Mouse (Mus musculus) midbrain, embryonic 10.5 days (tissue): ENCODE results near the gene Hsd17b2. TPM values are rescaled to one million over a fixed set of nuclear protein-coding genes. Genes with fewer than 3 reads are reported as not detected.
A peak's percentile ranks its signal among the peaks of the same experiment; 100 is the strongest.

Experiments used
- DNase-seq: peaks from one replicate; pipeline ENCODE4 v3.0.0-alpha.2; 2017; ENCODE audit warnings: low spot score
- H3K27ac ChIP-seq: fragments of 300-500 bp; sonication (generic); replicated peaks from 2 replicates; pipeline ENCODE4 v1.5.1; 2016; ENCODE audit warnings: mild to moderate bottlenecking
- H3K27me3 ChIP-seq: fragments of 300-500 bp; sonication (generic); 2 replicates; pipeline ENCODE4 v1.6.1; 2016; ENCODE audit warnings: low read depth, mild to moderate bottlenecking; ENCODE audit not compliant: poor library complexity, severe bottlenecking
- H3K36me3 ChIP-seq: fragments of 300-500 bp; sonication (generic); 2 replicates; pipeline ENCODE4 v1.6.1; 2016; ENCODE audit warnings: mild to moderate bottlenecking, moderate library complexity
- H3K4me1 ChIP-seq: fragments of 300-500 bp; sonication (generic); 2 replicates; pipeline ENCODE4 v1.6.1; 2016
- H3K4me3 ChIP-seq: fragments of 300-500 bp; sonication (generic); 2 replicates; pipeline ENCODE4 v1.5.1; 2016; ENCODE audit warnings: mild to moderate bottlenecking, moderate library complexity
- H3K9me3 ChIP-seq: fragments of 300-500 bp; sonication (generic); replicated peaks from 2 replicates; pipeline ENCODE4 v1.6.1; 2016; ENCODE audit warnings: mild to moderate bottlenecking
- WGBS: fragments of 180-500 bp; shearing (Covaris S2); methylation state at CpG from one replicate; pipeline ENCODE4 v1.1.7; 2016; 5-methylcytosine and 5-hydroxymethylcytosine counted together
- polyA plus RNA-seq: library from polyadenylated mRNA; unstranded; fragments of >200 nt; fragmentation: Nextera tagmentation; extraction: Ambion mirVana; gene quantifications from 2 replicates; pipeline ENCODE4 v1.2.1, GENCODE M21; 2016

Gene Hsd17b2
- 0.17 TPM in 1 of 2 replicates, not detected in the other for polyA plus RNA-seq

DNA sequence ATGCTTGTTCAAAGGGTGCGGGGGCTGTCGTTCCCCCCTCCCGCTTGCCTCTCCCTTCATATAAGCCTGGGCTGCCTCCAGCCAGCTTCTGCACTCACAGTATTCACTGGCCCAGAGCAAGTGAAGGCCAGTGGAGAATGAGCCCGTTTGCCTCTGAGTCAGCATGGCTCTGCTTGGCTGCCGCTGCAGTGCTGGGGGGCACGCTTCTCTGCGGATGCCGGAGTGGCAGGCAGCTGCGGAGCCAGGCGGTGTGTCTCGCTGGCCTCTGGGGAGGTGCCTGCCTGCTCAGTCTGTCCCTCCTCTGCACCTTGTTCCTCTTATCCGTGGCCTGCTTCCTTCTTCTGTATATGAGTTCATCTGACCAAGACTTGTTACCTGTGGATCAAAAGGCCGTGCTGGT is at the start of gene Hsd17b2:
Gene Hsd17b2, plus strand, starts transcription at position 46 of the 400 bp plus-strand sequence.
- Histone ChIP-seq H3K27me3 (no peaks in the 10 kb centered on the region), H3K4me3 (no peak within 1 kb of the TSS), H3K36me3 (no peaks in the 10 kb centered on the region), H3K9me3 (no peaks in the 10 kb centered on the region), H3K27ac (no peak within 1 kb of the TSS), H3K4me1 (peaks cover 11% of the 10 kb centered on the region)
- 56% methylated on average over 13 of the region's 13 CpGs for WGBS
- no peak for DNase-seq

DNA sequence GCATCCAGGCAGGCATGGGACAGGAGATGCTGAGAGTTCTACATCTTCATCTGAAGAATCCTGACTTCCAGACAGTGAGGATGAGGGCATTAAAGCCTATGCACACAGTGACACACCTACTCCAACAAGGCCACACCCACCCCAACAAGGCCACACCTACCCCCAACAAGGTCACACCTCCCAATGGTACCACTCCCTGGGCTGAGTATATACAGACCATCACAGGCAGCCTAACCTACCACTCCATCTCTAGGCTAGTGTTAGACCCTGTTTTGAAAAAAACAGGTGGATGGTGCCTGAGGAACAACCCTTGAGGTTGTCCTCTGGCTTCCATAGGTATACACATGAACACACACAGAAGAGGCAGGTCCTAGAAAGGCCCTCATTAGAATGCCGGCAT is 49.4 kb upstream of the Hsd17b2 start:
- 88% methylated on average over 1 of the region's 1 CpGs for WGBS
- Histone ChIP-seq H3K36me3 (no peaks in the 10 kb centered on the region), H3K27me3 (no peaks in the 10 kb centered on the region), H3K27ac (no peak overlapping the region), H3K9me3 (no peaks in the 10 kb centered on the region), H3K4me1 (no peaks in the 10 kb centered on the region), H3K4me3 (no peak overlapping the region)
- DNase-seq: no peak

DNA sequence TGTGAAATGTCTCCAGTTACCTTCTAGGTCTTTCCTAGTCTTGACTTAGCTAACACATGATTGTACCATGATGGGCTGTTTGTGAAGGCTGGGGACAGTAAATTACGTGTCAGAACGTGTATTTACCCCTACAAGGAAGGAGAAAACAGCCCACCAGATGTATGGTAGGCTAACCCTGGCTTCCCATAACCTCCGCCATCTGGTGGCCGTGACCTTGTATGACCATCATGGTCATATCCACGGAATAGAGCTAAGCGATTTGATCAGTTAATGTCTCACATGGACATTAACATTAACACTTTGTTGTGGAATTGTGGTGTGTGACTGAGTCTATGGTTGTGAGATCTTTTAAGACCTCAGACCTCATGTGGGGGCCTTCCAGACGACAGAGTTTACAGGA is 42.7 kb upstream of the Hsd17b2 start:
- Histone ChIP-seq H3K36me3 (no peaks in the 10 kb centered on the region), H3K4me3 (no peak overlapping the region), H3K9me3 (no peaks in the 10 kb centered on the region), H3K27me3 (no peaks in the 10 kb centered on the region), H3K4me1 (peaks cover 13% of the 10 kb centered on the region), H3K27ac (no peak overlapping the region)
- 80% methylated on average over 7 of the region's 7 CpGs for WGBS
- no peak for DNase-seq

DNA sequence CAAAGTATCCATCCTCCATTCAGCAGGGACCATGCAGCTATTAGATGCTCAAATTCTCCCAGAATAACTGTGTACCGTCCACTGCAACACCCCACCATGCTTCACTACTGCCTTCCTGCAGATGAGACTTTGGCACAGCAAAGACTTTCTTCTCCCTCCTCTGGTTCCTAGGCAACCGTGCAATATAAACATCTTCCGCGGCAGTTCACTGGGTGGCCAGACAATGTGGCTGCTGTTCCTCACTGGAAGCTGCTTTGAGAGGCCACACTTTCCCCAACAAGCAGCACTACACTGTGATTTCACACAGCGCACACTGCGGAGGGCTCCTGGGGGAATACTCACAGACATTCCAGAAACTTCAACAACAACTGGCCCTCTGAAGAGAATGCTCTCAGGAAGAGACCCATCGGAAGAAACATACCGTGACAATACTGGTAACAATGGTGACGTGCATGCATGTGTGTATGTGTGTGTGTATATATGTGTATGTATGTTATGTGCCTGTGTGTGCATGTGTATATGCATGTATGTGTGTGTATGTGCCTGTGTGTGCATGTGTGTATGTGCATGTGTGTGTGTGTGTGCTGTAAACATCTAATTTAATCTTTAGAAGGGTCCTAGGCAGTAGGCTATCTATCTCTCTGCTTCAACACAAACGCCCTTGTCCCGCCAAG is 41.2 kb upstream of the Hsd17b2 start:
- Histone ChIP-seq H3K27me3 (no peaks in the 10 kb centered on the region), H3K4me3 (no peak overlapping the region), H3K4me1 (peaks cover 13% of the 10 kb centered on the region), H3K27ac (peak overlapping the region; percentile 67), H3K9me3 (no peaks in the 10 kb centered on the region), H3K36me3 (no peaks in the 10 kb centered on the region)
- peak; percentile 58 for DNase-seq
- 60% methylated on average over 11 of the region's 11 CpGs for WGBS

DNA sequence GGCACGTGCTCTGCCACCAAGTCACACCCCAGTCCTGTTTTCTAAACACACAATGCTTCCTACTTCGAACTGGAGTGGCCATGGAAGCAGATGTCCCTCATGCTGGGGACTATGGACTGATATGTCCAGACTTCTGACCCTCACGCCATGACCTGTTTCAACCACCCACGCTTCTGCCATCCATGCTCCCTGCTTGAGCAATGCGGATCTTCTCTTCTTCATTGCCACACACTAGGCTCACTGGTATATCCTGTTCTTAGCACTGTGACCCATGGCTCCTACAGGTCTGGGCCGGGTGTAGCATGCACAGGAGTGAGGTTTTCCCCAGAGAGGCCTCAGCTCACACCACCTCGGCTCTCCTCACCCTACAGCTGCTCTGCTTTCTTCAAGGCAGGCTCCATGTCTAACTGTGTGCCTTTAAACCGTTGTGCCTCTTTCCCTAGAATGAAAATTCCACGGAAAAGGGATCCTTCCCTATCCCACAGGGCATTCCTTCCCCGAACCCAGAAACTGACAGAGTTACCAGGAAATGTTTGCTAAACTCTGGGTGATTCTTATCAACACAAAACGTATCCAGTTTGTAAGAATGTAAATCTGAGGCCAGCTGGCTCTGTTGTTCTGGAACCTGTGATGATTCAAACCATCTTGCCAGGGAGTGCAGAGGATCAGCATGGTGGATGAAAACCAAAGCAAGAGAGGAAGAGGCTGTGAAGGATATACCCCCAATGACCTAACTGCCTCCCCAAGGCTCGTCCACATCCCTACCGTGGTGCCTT is 34.2 kb upstream of the Hsd17b2 start:
- Histone ChIP-seq H3K27ac (no peak overlapping the region), H3K27me3 (no peaks in the 10 kb centered on the region), H3K4me3 (no peak overlapping the region), H3K9me3 (no peaks in the 10 kb centered on the region), H3K36me3 (no peaks in the 10 kb centered on the region), H3K4me1 (no peaks in the 10 kb centered on the region)
- 82% methylated on average over 13 of the region's 13 CpGs for WGBS
- DNase-seq: no peak

DNA sequence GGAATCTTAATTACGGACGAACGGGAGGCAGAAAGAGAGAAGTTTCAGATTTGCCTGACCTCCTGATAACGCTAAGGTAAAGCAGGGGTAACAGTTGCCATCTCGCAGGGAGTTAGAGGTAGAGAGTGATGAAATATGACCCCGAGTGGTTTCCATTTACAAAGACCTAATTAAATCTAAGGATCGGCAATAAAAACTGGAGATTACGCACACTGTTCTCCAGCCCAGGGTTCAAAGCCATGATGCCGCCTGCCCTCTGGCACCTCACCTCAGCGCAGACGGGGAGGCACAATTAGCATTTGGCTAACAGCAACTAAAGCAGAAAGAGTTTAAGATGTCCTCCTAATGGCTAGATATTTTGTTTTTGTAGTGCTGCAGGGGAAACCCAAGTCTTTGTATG is 31.2 kb upstream of the Hsd17b2 start:
- Histone ChIP-seq H3K4me3 (no peak overlapping the region), H3K27ac (no peak overlapping the region), H3K36me3 (no peaks in the 10 kb centered on the region), H3K27me3 (no peaks in the 10 kb centered on the region), H3K9me3 (no peaks in the 10 kb centered on the region), H3K4me1 (peaks cover 7% of the 10 kb centered on the region)
- DNase-seq: no peak
- 63% methylated on average over 11 of the region's 11 CpGs for WGBS

DNA sequence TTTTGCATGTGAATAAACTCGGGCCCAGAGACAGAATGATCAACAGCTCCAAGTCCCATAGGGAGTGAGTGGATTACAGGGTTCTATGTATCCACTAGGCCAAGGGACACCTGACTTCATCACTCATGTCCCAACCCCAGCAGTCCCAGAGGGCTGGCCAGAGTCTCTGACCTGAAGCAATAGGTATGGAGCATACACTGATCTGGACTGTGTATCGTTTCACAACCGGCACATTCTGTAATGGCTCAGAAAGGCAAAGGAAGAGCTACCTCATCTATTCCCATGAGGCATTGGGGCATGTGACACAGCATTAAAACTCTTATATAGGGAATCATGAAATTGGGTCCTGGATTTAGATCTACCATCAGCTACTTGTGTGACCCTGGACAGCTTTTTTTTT is 29.1 kb upstream of the Hsd17b2 start:
- DNase-seq: no peak
- Histone ChIP-seq H3K36me3 (no peaks in the 10 kb centered on the region), H3K4me3 (no peak overlapping the region), H3K9me3 (no peaks in the 10 kb centered on the region), H3K27ac (no peak overlapping the region), H3K4me1 (peaks cover 7% of the 10 kb centered on the region), H3K27me3 (no peaks in the 10 kb centered on the region)
- 90% methylated on average over 3 of the region's 3 CpGs for WGBS

DNA sequence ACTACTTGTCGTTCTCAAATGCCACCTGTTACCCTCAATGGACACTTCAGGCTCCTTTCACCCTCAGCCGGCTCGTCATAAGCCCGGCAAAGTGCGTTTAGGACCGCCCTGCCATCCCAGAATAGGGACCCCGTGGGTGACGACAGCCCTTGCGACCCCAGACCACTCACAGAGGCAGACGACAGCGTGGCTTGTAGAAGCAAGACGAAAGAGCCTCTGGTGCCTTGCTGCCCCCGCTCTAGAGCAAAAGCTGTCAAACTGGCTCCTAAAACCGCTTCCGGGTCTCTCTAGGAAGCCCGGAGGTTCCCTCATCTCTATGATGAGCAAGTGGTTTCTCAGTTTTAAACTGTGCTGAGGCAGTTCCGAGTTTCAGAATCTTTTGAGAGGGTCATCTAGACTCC is 28.3 kb upstream of the Hsd17b2 start, which contains the start of gene Sdr42e1:
Gene Sdr42e1, minus strand, starts transcription at position 260 of the 401 bp plus-strand sequence.
- WGBS: 16% methylated on average over 17 of the region's 17 CpGs
- peak; percentile 34 for DNase-seq
- no peaks in the 10 kb centered on the region for H3K9me3 ChIP-seq
- H3K36me3 ChIP-seq: no peaks in the 10 kb centered on the region
- H3K4me3 ChIP-seq: peak within 1 kb of the TSS; percentile 58
- H3K27ac ChIP-seq: peak within 1 kb of the TSS; percentile 34
- no peaks in the 10 kb centered on the region for H3K27me3 ChIP-seq
- peaks cover 7% of the 10 kb centered on the region for H3K4me1 ChIP-seq

DNA sequence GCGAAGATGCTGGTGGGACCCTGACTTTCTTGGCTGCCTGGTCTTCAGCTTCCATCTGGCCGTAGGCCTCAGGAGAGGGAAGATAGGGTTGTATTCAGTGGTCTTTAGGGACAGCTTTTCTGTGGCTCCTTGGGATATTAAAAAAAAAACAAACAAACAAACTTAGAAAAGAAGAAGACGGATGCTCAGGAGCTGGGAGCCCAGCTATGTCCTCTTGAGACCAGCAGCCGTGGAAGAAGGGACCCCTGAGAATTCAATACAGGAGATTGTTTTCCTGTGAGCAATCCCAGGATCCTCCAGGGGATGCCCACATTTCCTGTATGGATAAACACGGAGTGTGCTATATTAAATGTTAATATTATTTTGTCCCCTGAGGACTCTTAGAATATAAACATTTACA is 26.5 kb upstream of the Hsd17b2 start:
- Histone ChIP-seq H3K36me3 (no peaks in the 10 kb centered on the region), H3K9me3 (no peaks in the 10 kb centered on the region), H3K4me3 (no peak overlapping the region), H3K4me1 (peaks cover 7% of the 10 kb centered on the region), H3K27me3 (no peaks in the 10 kb centered on the region), H3K27ac (no peak overlapping the region)
- WGBS: 82% methylated on average over 5 of the region's 5 CpGs
- no peak for DNase-seq

DNA sequence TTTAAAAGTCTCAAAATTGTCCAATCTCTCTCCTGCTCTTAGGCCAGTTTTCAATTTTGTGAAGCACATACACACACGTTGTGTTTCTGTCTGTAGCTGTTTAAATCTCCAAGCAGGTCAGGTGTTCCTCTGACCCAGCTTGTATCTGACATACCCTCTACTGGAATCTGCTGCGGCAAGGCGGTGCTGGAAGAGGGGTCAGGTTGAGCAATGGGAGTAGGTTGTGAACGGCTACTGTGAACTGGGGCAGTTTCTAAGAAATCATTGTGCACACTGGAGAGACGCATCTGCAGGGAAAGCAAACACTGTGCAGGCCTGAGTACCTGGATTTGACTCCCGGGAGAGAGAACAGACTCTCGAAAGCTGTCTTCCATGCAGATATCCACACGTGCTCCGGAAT is 25.2 kb upstream of the Hsd17b2 start:
- peaks cover 7% of the 10 kb centered on the region for H3K4me1 ChIP-seq
- DNase-seq: no peak
- H3K27me3 ChIP-seq: no peaks in the 10 kb centered on the region
- no peak overlapping the region for H3K4me3 ChIP-seq
- WGBS: 81% methylated on average over 9 of the region's 9 CpGs
- H3K36me3 ChIP-seq: no peaks in the 10 kb centered on the region
- no peak overlapping the region for H3K27ac ChIP-seq
- no peaks in the 10 kb centered on the region for H3K9me3 ChIP-seq

DNA sequence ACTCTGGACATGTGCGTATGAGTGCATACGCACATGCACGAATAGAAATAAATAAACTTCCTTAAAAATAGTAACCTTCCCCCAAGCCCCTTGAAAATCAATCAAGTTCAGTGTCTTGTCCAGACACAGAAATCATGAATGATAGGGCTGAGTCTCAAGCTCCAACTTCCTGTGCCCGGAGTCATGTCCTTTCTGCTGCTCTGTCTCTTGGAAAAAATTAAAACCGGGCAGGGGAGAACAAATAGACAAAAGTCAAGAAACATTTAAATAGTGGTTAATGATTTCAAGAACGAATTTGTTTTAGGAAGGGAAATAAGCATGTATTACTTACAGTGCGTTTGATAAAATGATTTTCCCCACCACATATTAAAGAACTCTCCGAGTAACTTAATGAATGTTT is 24.7 kb upstream of the Hsd17b2 start:
- Histone ChIP-seq H3K27ac (no peak overlapping the region), H3K36me3 (no peaks in the 10 kb centered on the region), H3K27me3 (no peaks in the 10 kb centered on the region), H3K9me3 (no peaks in the 10 kb centered on the region), H3K4me1 (peaks cover 7% of the 10 kb centered on the region), H3K4me3 (no peak overlapping the region)
- no peak for DNase-seq
- WGBS: 90% methylated on average over 8 of the region's 8 CpGs

DNA sequence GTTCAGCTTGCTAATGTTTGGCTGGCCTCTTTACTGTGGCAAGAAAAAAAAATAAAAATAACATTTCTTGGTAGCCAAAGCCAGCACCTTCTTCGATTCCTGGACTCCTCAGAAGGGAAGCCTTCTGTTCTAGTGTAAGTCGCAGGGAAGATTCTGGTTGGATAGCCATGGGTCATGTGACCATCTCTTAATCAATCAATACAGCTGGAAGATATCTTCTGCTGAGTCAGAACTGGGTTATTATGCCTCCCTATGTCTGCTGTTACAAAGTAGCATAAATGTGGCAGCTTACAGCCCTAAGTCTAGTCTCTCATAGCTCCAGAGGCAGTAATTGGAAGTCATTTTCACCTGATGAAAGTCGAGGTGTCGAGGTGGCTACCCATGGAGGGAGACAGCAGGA is 23.1 kb upstream of the Hsd17b2 start:
- no peaks in the 10 kb centered on the region for H3K36me3 ChIP-seq
- DNase-seq: no peak
- 87% methylated on average over 4 of the region's 4 CpGs for WGBS
- no peaks in the 10 kb centered on the region for H3K9me3 ChIP-seq
- H3K4me1 ChIP-seq: peaks cover 2% of the 10 kb centered on the region; the same call in 1 of the 2 replicates
- no peak overlapping the region for H3K4me3 ChIP-seq
- H3K27me3 ChIP-seq: no peaks in the 10 kb centered on the region
- H3K27ac ChIP-seq: no peak overlapping the region

DNA sequence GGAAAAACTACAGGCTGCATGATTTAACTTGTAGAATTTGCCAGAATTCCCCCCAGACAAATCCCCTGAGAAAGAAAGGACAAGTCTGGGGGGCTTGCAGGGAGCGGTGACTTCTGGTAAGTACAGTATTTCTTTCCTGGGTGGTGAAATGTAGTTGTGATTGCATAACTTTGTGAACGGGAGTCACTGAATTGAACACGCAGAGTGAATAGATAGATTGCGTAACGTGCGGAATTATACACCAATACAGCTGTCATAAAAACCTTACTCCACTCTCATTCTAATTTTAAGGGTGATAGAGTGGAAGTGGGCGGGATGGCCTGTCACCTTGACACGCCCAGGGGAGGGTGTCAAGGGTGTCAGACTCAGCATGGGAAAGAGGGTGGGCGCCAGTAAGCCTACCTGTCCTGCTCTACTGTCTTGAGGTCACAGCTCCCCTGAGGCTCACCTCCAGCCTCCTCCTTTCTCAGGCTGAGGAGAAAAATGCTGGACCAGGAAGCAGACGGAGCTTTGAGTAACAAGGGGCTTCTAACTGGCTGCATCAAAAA is 17.7 kb upstream of the Hsd17b2 start:
- 89% methylated on average over 10 of the region's 10 CpGs for WGBS
- Histone ChIP-seq H3K36me3 (no peaks in the 10 kb centered on the region), H3K27me3 (no peaks in the 10 kb centered on the region), H3K9me3 (no peaks in the 10 kb centered on the region), H3K4me1 (no peaks in the 10 kb centered on the region), H3K4me3 (no peak overlapping the region), H3K27ac (no peak overlapping the region)
- no peak for DNase-seq
